Mouse (Mus musculus) neural tube, embryonic 11.5 days (tissue): ENCODE results near the gene Gpr27. TPM values are rescaled to one million over a fixed set of nuclear protein-coding genes. Genes with fewer than 3 reads are reported as not detected.

Experiments
- ATAC-seq: fragments of 200-750 bp; cut with Nextera tagmentation; 2 replicates; pipeline ENCODE4 v1.8.0; 2017; ENCODE audit warnings: moderate number of reproducible peaks, mild to moderate bottlenecking, moderate TSS enrichment, moderate library complexity; ENCODE audit not compliant: insufficient read depth, low FRiP score, low TSS enrichment
- DNase-seq: peaks from one replicate; pipeline ENCODE4 v3.0.0-alpha.2; 2015; ENCODE audit warnings: low spot score
- H3K27ac ChIP-seq: fragments of 300-500 bp; sonication (generic); 2 replicates; pipeline ENCODE4 v1.5.1; 2014; ENCODE audit warnings: low read depth, mild to moderate bottlenecking, low read length
- H3K27me3 ChIP-seq: fragments of 300-500 bp; sonication (generic); 2 replicates; pipeline ENCODE4 v1.6.1; 2014; ENCODE audit warnings: mild to moderate bottlenecking, low read length, mixed read lengths; ENCODE audit not compliant: control insufficient read depth, insufficient read depth
- H3K36me3 ChIP-seq: fragments of 300-500 bp; sonication (generic); 2 replicates; pipeline ENCODE4 v1.6.1; 2014; ENCODE audit warnings: mild to moderate bottlenecking, low read length, moderate library complexity, mixed read lengths; ENCODE audit not compliant: control insufficient read depth, insufficient read depth
- H3K4me1 ChIP-seq: fragments of 300-500 bp; sonication (generic); 2 replicates; pipeline ENCODE4 v1.6.1; 2014; ENCODE audit warnings: low read length, mixed read lengths; ENCODE audit not compliant: control insufficient read depth, insufficient read depth
- H3K4me2 ChIP-seq: fragments of 300-500 bp; sonication (generic); 2 replicates; pipeline ENCODE4 v1.6.1; 2014; ENCODE audit warnings: low read depth, mild to moderate bottlenecking, moderate library complexity
- H3K4me3 ChIP-seq: fragments of 300-500 bp; sonication (generic); 2 replicates; pipeline ENCODE4 v1.5.1; 2014; ENCODE audit warnings: low read depth, low read length
- H3K9ac ChIP-seq: fragments of 300-500 bp; sonication (generic); 2 replicates; pipeline ENCODE4 v1.6.1; 2014; ENCODE audit warnings: mild to moderate bottlenecking, low read length
- H3K9me3 ChIP-seq: fragments of 300-500 bp; sonication (generic); 2 replicates; pipeline ENCODE4 v1.6.1; 2016; ENCODE audit warnings: low read length; ENCODE audit not compliant: control insufficient read depth
- WGBS: fragments of 180-500 bp; shearing (Covaris S2); extraction: QIAGEN DNeasy Blood & Tissue Kit; methylation state at CpG from one replicate; pipeline ENCODE4 v1.1.7; 2014; 5-methylcytosine and 5-hydroxymethylcytosine counted together
- polyA plus RNA-seq: library from polyadenylated mRNA; unstranded; fragments of >200 nt; fragmentation: Nextera tagmentation; extraction: Ambion mirVana; gene quantifications from 2 replicates; pipeline ENCODE4 v1.2.1, GENCODE M21; 2014

Gene Gpr27
- polyA plus RNA-seq, 1 experiment from 2014 or later = 3.7 TPM

GRCm38 (mm10) chr6:99691666-99692205 lies 743 bp upstream of the Gpr27 start:
- 5% methylated on average over 24 of the region's 25 CpGs for WGBS
- peak overlapping the region; percentile 88 for H3K4me2 ChIP-seq
- peak overlapping the region; percentile 78 for H3K4me3 ChIP-seq
- DNase-seq = no peak
- H3K9ac ChIP-seq = peak overlapping the region; percentile 73
- no peaks in the 10 kb centered on the region for H3K9me3 ChIP-seq
- peaks cover 13% of the 10 kb centered on the region for H3K4me1 ChIP-seq
- H3K27ac ChIP-seq = peak overlapping the region; percentile 46; the same call in 1 of the 2 replicates
- peaks cover 40% of the 10 kb centered on the region for H3K27me3 ChIP-seq
- H3K36me3 ChIP-seq = no peaks in the 10 kb centered on the region
- peak; percentile 62; the same call in 1 of the 2 replicates for ATAC-seq

- DNase-seq = peak; percentile 24
- H3K9ac ChIP-seq = peak overlapping the region; percentile 73
- under 1% methylated on average over 102 of the region's 110 CpGs for WGBS
- peak overlapping the region; percentile 46; the same call in 1 of the 2 replicates for H3K27ac ChIP-seq
- peak overlapping the region; percentile 88 for H3K4me2 ChIP-seq
- peaks cover 13% of the 10 kb centered on the region for H3K4me1 ChIP-seq
- peak overlapping the region; percentile 78 for H3K4me3 ChIP-seq
- H3K9me3 ChIP-seq = no peaks in the 10 kb centered on the region
- H3K27me3 ChIP-seq = peaks cover 41% of the 10 kb centered on the region
- H3K36me3 ChIP-seq = no peaks in the 10 kb centered on the region
- ATAC-seq = peak; percentile 21; the same call in 1 of the 2 replicates
Measured at GRCm38 (mm10) chr6:99692916-99693841, 700 bp downstream of the Gpr27 start.

- WGBS = 64% methylated on average over 3 of the region's 3 CpGs
- H3K4me2 ChIP-seq = no peak overlapping the region
- H3K36me3 ChIP-seq = no peaks in the 10 kb centered on the region
- H3K27me3 ChIP-seq = 0 out of 2 replicates have a peak, but pooled peaks cover 9% of the 10 kb centered on the region
- no peaks in the 10 kb centered on the region for H3K9me3 ChIP-seq
- DNase-seq (no peak), ATAC-seq (no peak)
- no peak overlapping the region for H3K4me3 ChIP-seq
- H3K9ac ChIP-seq = no peak overlapping the region
- H3K4me1 ChIP-seq = no peaks in the 10 kb centered on the region
- H3K27ac ChIP-seq = no peak overlapping the region
Measured at GRCm38 (mm10) chr6:99700484-99700883, 8.0 kb downstream of the Gpr27 start.

GRCm38 (mm10) chr6:99711576-99712101 lies 19.2 kb downstream of the Gpr27 start:
- H3K9me3 ChIP-seq = no peaks in the 10 kb centered on the region
- ATAC-seq = no peak
- no peak overlapping the region for H3K9ac ChIP-seq
- no peak overlapping the region for H3K4me2 ChIP-seq
- H3K4me3 ChIP-seq = no peak overlapping the region
- 69% methylated on average over 11 of the region's 11 CpGs for WGBS
- H3K36me3 ChIP-seq = no peaks in the 10 kb centered on the region
- H3K27me3 ChIP-seq = no peaks in the 10 kb centered on the region
- no peak overlapping the region for H3K27ac ChIP-seq
- H3K4me1 ChIP-seq = no peaks in the 10 kb centered on the region
- no peak for DNase-seq

GRCm38 (mm10) chr6:99713256-99713655 lies 20.8 kb downstream of the Gpr27 start:
- Histone ChIP-seq H3K4me3 (no peak overlapping the region), H3K36me3 (no peaks in the 10 kb centered on the region), H3K27me3 (no peaks in the 10 kb centered on the region), H3K9me3 (no peaks in the 10 kb centered on the region), H3K9ac (no peak overlapping the region), H3K4me2 (no peak overlapping the region), H3K4me1 (no peaks in the 10 kb centered on the region), H3K27ac (no peak overlapping the region)
- DNase-seq (no peak), ATAC-seq (no peak)
- 83% methylated on average over 5 of the region's 5 CpGs for WGBS

- Histone ChIP-seq H3K27me3 (no peaks in the 10 kb centered on the region), H3K27ac (no peak overlapping the region), H3K4me3 (no peak overlapping the region), H3K9ac (no peak overlapping the region), H3K4me2 (no peak overlapping the region), H3K4me1 (no peaks in the 10 kb centered on the region), H3K9me3 (no peaks in the 10 kb centered on the region), H3K36me3 (no peaks in the 10 kb centered on the region)
- ATAC-seq (no peak), DNase-seq (no peak)
- WGBS = 64% methylated on average over 6 of the region's 6 CpGs
Measured at GRCm38 (mm10) chr6:99715191-99715590, 22.7 kb downstream of the Gpr27 start.

GRCm38 (mm10) chr6:99715913-99716312 lies 23.4 kb downstream of the Gpr27 start:
- 82% methylated on average over 6 of the region's 6 CpGs for WGBS
- Histone ChIP-seq H3K9me3 (no peaks in the 10 kb centered on the region), H3K4me3 (no peak overlapping the region), H3K4me2 (no peak overlapping the region), H3K36me3 (no peaks in the 10 kb centered on the region), H3K27me3 (no peaks in the 10 kb centered on the region), H3K27ac (no peak overlapping the region), H3K4me1 (no peaks in the 10 kb centered on the region), H3K9ac (no peak overlapping the region)
- ATAC-seq (no peak), DNase-seq (no peak)

- Histone ChIP-seq H3K9ac (no peak overlapping the region), H3K27me3 (peaks cover 13% of the 10 kb centered on the region)
Measured at GRCm38 (mm10) chr6:99721032-99721431, 28.6 kb downstream of the Gpr27 start.

More at GRCm38 (mm10) chr6:99721032-99721431, 28.6 kb downstream of the Gpr27 start:
- no peaks in the 10 kb centered on the region for H3K4me1 ChIP-seq
- H3K4me3 ChIP-seq = no peak overlapping the region
- H3K27ac ChIP-seq = no peak overlapping the region
- WGBS = 79% methylated on average over 9 of the region's 9 CpGs
- H3K4me2 ChIP-seq = no peak overlapping the region
- DNase-seq = no peak
- no peaks in the 10 kb centered on the region for H3K9me3 ChIP-seq
- H3K36me3 ChIP-seq = no peaks in the 10 kb centered on the region
- no peak for ATAC-seq
